Mouse (Mus musculus) adrenal gland, postnatal 14 days (tissue): ENCODE measurements at regions not wholly inside any gene's neighbourhood (a gene's known extent, or its start where the extent isn't known, plus 50 kb on each side); places are given as distances from the start of the nearest gene placed in this dataset.

ENCODE experiments used
- DNase-seq: peaks from one replicate; pipeline ENCODE4 v3.0.0; 2021; ENCODE audit warnings: mixed read lengths

GRCm38 (mm10) chr13:52702201-52702611, 119.2 kb downstream of the Syk start:
- DNase-seq, result peak; percentile 56

DNA sequence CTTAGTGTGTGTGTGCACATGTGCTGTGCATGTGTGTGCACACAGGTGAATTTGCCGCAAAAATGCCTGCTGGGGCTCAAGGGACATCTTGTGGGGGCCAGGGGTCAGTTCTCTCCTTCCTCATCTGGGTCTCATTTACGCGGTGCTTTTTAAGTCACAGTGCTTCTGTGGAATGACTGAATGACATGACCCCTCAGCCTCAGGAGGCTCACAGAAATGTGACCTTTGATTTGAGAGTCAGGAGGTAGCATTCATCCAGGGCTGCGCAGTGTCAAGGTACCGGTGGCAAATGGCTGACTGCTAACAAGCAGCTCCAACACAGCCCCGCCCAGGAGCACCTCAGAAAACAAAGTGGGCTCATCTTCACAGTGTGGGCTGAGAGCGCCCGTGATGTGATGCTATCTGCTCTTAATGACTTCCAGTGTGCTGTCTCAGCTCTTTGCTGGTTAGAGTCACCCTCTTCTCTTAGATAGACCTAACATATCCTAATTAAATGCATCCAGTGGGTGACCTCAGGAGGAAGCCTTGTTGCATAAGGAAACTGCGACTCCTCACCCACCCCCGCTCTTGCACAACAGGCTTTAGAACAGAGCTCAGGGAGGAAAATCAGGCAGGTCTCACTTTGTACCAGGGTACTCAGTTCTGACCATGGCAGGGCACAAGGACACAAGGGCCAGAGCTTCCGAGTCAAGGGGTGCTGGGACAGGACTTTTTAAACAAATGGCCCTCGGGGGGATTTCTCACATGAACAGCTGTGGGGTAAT, 120.6 kb downstream of the Syk start:
- DNase-seq, result peak; percentile 61

GRCm38 (mm10) chr13:52704673-52705072, 121.7 kb downstream of the Syk start:
- no peak for DNase-seq

- no peak for DNase-seq
Measured at GRCm38 (mm10) chr13:52709580-52709979, 126.6 kb downstream of the Syk start.

DNA sequence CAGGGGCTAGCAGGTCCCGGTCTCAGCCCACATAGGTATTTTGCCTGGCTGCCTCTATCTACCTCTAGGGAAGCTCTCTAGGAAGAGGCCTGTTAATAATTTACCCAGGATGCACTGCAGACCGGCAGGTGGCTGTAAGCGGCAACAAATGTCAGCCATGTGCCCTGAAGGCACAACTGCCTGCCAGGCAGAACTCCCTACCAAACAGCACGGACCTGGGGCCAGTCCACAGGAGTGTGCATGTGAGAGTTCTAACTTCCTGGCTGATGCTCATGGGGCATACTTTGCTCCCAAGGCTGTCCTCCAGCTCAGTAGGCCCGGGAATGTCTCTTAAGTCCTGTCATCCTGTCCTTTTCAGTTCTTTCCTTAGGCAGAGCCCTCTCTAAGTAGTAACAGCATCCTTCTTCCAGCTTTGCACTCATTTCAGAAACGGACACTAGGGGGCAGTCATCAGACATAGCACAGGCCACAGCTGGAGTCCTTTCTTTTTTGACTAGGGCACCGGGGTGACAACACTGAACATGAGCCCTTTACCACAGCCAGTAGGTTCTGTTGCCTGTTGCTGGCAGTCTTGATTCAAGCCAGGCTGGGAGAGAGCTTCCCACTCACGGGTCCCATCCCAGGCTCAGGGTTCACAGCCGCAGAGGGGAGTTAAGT, 128.9 kb downstream of the Syk start:
- peak; percentile 87 for DNase-seq

DNA sequence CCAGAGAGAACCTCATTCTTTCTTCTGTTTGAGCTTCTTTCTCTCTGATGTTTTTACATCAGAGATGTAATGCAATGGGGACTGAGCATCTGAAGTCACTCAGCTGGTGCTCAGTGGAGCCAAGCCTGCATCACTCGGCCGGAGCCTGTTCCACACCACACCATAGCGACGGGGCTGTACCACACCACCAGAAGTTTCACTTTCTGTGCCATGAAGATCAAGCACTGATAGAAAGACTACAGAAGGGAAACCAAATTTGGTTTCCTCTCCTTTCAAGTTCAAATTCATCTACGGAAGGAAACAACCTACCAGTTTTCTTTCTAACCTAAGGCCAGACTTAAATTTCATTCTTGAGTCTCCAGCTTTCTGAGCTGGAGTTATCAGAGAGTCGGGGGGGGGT, 138.5 kb downstream of the Syk start:
- no peak for DNase-seq

- DNase-seq, result no peak
Measured at GRCm38 (mm10) chr13:52722718-52723117, 139.7 kb downstream of the Syk start.

DNA sequence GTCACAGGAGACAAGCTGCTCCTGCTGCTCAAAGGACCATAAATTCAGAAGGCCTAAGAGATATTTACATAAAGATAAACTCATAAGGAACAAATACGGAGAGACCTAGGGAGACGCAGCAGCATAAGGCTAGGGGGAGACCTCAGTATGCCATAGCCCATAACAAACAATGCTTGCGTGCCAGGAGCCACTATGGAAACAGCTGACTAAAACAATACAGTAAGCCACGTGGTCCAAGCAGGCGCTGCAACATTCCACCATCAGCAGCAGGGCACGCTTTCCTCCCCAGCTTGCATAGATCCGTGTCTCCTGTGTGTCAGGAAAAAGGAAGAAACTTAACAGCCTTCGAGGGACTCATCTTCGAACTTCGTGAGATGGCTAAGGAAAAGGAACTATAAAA, 143.1 kb downstream of the Syk start:
- no peak for DNase-seq

DNA sequence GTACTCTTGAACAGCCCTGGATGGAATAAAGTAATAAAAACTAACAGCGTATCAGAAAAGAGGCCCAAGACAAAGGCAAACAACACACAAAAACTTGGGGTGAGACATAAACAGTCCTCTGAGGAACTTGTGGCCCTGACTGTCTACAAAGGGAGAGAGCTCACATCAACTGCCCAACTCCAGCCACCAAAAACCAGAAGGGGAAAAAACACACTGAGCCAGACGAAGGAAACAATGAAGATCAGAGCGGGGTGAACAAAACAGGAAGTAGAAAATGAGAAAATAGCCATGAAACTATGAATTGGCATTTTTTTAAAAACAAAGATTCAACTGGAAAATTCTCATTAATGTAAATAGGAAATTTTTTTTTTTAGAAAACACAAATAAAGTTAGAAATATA, 143.6 kb downstream of the Syk start:
- no peak for DNase-seq

GRCm38 (mm10) chr13:52735453-52735933, 152.5 kb downstream of the Syk start:
- DNase-seq, result no peak

GRCm38 (mm10) chr13:52735934-52736523, 153.1 kb downstream of the Syk start:
- peak; percentile 68 for DNase-seq

GRCm38 (mm10) chr13:52738095-52738660, 155.2 kb downstream of the Syk start:
- peak; percentile 12 for DNase-seq

- DNase-seq, result no peak
Measured at GRCm38 (mm10) chr13:52741371-52741770, 158.4 kb downstream of the Syk start.

GRCm38 (mm10) chr13:52756005-52756404, 173.0 kb downstream of the Syk start:
- DNase-seq, result no peak

GRCm38 (mm10) chr13:52765508-52766181, 163.8 kb downstream of the Auh start:
- DNase-seq, result peak; percentile 78

- DNase-seq, result peak; percentile 42
Measured at GRCm38 (mm10) chr13:52766236-52766635, 163.2 kb downstream of the Auh start.

GRCm38 (mm10) chr13:52769956-52770355, 159.5 kb downstream of the Auh start:
- no peak for DNase-seq

- DNase-seq, result no peak
Measured at GRCm38 (mm10) chr13:52771518-52771917, 158.0 kb downstream of the Auh start.

GRCm38 (mm10) chr13:52772081-52772480, 157.4 kb downstream of the Auh start:
- DNase-seq, result no peak

- DNase-seq, result peak; percentile 14
Measured at GRCm38 (mm10) chr13:52777396-52778034, 152.0 kb downstream of the Auh start.

GRCm38 (mm10) chr13:52778848-52779247, 150.6 kb downstream of the Auh start:
- no peak for DNase-seq
